Mouse (Mus musculus) liver, postnatal 0 days (tissue): ENCODE results near the gene Usf2.

Experiments
- CTCF ChIP-seq: sonication (generic); IDR thresholded peaks from 2 replicates; pipeline ENCODE4 v1.5.1; 2016; ENCODE audit warnings: antibody characterized with exemption, low read depth
- EP300 ChIP-seq: IDR thresholded peaks from 2 replicates; pipeline ENCODE4 v1.6.1; 2016; ENCODE audit warnings: antibody characterized with exemption, low read depth, mild to moderate bottlenecking

DNA sequence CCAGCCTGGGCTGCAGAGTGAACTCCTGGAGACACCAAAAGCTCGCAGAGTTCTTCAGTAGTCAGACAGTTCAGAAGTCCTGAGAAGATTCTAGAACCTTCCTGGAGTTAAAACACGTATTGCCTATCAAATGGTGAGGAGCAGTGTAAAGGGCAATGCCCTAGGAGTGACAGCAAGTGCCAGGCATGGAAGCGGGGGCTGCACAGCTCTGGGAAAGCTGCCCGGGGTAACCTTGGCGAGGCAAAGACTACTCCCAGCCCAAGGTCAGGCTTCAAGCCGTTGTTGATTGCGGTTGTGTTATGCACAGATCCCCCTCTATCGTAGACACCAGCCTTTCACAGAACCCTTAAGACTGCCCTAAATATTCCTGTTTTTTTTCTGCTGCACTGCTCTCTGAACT, 12.0 kb upstream of the Usf2 start:
- no peak for TF ChIP-seq EP300
- no peak for TF ChIP-seq CTCF
